Mouse (Mus musculus) embryonic fibroblast, embryonic 13.5 days (primary cell): ENCODE data around the gene Atp5h. TPM values are rescaled to one million over a fixed set of nuclear protein-coding genes. Genes with fewer than 3 reads are reported as not detected.

ENCODE experiments used
- H3K27ac ChIP-seq: 2 replicates; pipeline ENCODE4 v1.5.1; 2012; ENCODE audit warnings: low read length, control low read depth, inconsistent platforms; ENCODE audit not compliant: insufficient read depth
- H3K4me1 ChIP-seq: 2 replicates; pipeline ENCODE4 v1.6.1; 2011; ENCODE audit warnings: low read length; ENCODE audit not compliant: control insufficient read depth, insufficient read depth
- H3K4me3 ChIP-seq: 2 replicates; pipeline ENCODE4 v1.5.1; 2011; ENCODE audit warnings: mild to moderate bottlenecking, control low read depth, low read length; ENCODE audit not compliant: insufficient read depth
- CTCF ChIP-seq: IDR thresholded peaks from 2 replicates; pipeline ENCODE4 v1.5.1; 2011; ENCODE audit warnings: mild to moderate bottlenecking, control low read depth, low read length, moderate library complexity, borderline replicate concordance; ENCODE audit not compliant: insufficient read depth
- POLR2A ChIP-seq: IDR thresholded peaks from 2 replicates; pipeline ENCODE4 v1.6.1; 2011; ENCODE audit warnings: low read depth, mild to moderate bottlenecking, control low read depth, low read length, moderate library complexity
- polyA plus RNA-seq: library from polyadenylated mRNA; stranded (reverse); fragments of >200 nt; gene quantifications from 2 replicates; pipeline ENCODE4 v1.2.4, GENCODE M21; 2011; ENCODE audit warnings: low read depth; ENCODE audit not compliant: missing spikeins, insufficient read length

Gene Atp5h
- polyA plus RNA-seq, 1 experiment, result 405 TPM

DNA sequence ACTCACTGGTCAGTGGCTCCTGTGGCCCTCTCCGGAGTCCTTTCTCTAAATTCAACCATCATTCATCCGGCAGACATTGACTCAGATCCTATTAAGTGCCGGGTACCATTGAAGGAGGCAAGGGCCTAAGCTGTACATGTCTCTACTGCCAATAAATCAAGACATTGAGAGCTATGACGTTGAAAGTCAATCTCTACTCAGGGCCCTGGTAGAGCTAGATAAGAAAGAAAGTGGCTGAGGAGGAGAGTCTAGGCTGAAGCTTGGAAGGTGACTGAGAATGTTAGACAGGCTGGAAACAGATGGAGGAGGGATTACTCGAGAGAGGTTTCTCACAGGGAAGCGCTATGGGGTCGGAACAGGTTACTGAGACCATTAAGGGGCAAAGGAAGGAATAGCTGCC lies 49.4 kb downstream of the Atp5h start:
- TF ChIP-seq POLR2A, result no peak
- no peaks in the 10 kb centered on the region for H3K4me1 ChIP-seq
- no peak overlapping the region for H3K4me3 ChIP-seq
- H3K27ac ChIP-seq, result no peak overlapping the region

DNA sequence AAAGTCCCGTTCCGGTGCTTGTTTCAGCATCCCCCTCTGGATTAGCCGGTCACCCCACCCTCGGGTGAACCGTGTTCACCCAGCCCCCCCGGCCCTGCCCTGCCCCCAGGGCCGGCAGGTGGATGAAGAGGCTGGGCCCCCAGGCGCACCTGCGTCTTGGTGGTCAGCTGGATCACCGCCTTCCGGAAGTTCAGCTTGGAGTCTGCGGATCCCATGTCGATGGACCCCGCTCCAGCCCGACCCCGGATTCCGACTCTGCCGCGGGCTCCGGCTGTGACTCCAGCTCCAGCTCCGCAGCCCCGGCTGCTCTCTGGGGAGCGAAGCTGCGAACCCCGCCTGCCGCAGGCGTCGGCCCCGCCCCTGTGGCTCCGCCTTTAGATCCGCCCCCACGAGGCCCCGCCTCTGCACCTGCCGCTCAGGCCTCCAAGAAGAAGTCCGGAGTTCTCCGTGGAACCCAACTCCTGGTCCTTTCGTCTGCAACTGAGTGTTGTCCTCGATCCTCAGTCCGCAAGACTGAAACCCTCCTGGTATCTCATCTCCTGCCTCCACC lies 52.3 kb downstream of the Atp5h start, which contains the start of gene Hid1:
Gene Hid1, minus strand, starts transcription at position 362 of the 550 bp plus-strand sequence.
- Histone ChIP-seq H3K4me3 (peak within 1 kb of the TSS; percentile 48), H3K4me1 (no peaks in the 10 kb centered on the region), H3K27ac (no peak within 1 kb of the TSS)
- TF ChIP-seq POLR2A, result peak; percentile 41; the same call in 1 of the 2 replicates
- no peak for TF ChIP-seq CTCF

DNA sequence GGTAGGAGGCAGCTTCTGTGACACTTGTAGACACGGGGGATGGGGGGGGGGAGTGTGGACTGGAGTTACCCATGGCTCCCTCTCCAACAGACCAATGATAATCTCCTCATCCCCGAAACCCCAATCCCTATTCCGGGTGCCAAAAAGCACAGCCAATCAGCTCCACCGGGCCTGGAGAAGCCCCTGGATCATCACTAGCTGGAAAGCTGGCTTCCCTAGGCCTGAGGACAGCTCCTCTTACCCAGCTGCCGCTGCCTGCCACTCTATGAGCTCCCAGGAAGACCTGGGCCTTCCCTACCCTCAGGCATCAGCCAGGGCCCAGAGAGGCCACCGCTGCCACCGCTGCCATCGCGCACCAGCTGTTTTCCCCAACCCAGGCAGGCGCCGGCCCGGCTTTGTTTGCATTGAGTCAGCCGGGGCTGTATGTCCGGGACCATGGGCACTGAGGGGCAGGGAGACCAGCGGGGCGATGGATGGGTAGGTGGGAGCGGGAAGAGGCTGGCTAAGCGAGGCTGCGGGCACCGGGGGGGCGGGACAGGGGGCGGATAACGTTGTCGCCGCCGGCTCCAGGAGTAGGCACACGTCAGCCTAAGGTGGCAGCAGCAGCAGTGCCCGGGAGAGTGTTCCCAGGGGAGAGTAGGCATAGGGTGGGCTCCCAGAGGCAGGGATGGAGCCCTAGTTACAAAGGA lies 52.9 kb downstream of the Atp5h start:
- no peak overlapping the region for H3K27ac ChIP-seq
- H3K4me1 ChIP-seq, result no peaks in the 10 kb centered on the region

DNA sequence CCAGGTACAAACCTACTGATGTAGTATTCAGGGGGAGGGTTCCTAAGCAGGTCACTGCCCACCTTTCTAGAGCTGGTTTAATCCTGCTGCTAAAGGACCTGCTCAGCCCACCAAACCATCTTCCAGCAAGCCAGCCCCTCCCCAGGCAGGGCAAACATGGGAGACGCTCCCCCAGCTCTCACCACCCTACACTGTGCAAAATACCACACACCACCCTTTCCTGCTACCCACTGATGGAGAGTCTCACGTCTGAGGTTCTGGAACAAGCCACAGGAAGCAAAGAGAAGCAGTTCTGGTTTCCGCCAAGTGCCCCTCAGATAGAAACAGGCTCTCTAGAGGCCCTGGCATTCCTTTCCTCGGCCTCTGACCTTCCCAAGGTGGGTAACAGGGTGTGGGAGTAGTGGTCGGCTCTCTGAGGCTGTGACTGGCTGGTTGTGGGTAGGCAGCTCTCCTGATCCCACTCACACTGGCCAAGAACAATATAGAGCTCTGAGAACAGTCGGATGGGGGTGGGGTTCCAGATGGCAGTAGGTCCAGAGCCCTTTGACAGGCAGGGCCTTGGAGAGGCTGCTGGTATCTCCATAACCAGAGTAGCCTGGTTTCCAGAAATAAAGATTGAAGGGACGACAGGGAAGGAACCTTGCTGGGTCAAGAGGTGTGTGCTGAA lies 53.6 kb downstream of the Atp5h start:
- TF ChIP-seq CTCF, result no peak
- no peak for TF ChIP-seq POLR2A
- H3K4me1 ChIP-seq, result no peaks in the 10 kb centered on the region
- no peak overlapping the region for H3K27ac ChIP-seq
- no peak overlapping the region for H3K4me3 ChIP-seq

More for the DNA sequence above, 52.9 kb downstream of the Atp5h start:
- H3K4me3 ChIP-seq, result peak overlapping the region; percentile 48
- TF ChIP-seq POLR2A (no peak), CTCF (no peak)

Other genes starting within 250 kb of the Atp5h start
- gene Tmem104, start 232.5 kb downstream of the Atp5h start, polyA plus RNA-seq, result 11.6 and 13.3 TPM in 2 replicates
- gene Nat9, start 232.1 kb downstream of the Atp5h start, polyA plus RNA-seq, result 13.3 and 20.7 TPM in 2 replicates
- not detected in 2 replicates for gene Grin2c, start 152.7 kb downstream of the Atp5h start, polyA plus RNA-seq
- 4.1 and 6.4 TPM in 2 replicates for gene Fdxr, start 142.9 kb downstream of the Atp5h start, polyA plus RNA-seq
- gene Fads6, start 122.3 kb downstream of the Atp5h start, polyA plus RNA-seq, result 0.15 TPM in 1 of 2 replicates, not detected in the other
- gene Otop2, start 112.8 kb downstream of the Atp5h start, polyA plus RNA-seq, result not detected in 2 replicates
- 0.15 TPM in 1 of 2 replicates, not detected in the other for gene Ush1g, start 97.9 kb downstream of the Atp5h start, polyA plus RNA-seq
- gene Otop3, start 85.2 kb downstream of the Atp5h start, polyA plus RNA-seq, result not detected in 2 replicates
- gene Hid1, start 52.2 kb downstream of the Atp5h start, polyA plus RNA-seq, result 3.2 and 5.9 TPM in 2 replicates
- 24.2 and 29.5 TPM in 2 replicates for gene Cdr2l, start 38.0 kb downstream of the Atp5h start, polyA plus RNA-seq
- 35.3 and 46.6 TPM in 2 replicates for gene Mrpl58, start 16.2 kb downstream of the Atp5h start, polyA plus RNA-seq
- gene Kctd2, start 166 bp upstream of the Atp5h start, polyA plus RNA-seq, result 15.9 and 18.2 TPM in 2 replicates
- gene Trim80, start 20.6 kb upstream of the Atp5h start, polyA plus RNA-seq, result not detected in 2 replicates
- gene Slc16a5, start 42.5 kb upstream of the Atp5h start, polyA plus RNA-seq, result not detected in 2 replicates
- 7.1 and 8.2 TPM in 2 replicates for gene Armc7, start 55.7 kb upstream of the Atp5h start, polyA plus RNA-seq
- 54.2 and 76.2 TPM in 2 replicates for gene Nt5c, start 71.9 kb upstream of the Atp5h start, polyA plus RNA-seq
- 141 and 164 TPM in 2 replicates for gene Jpt1, start 94.4 kb upstream of the Atp5h start, polyA plus RNA-seq
- gene Sumo2, start 116.3 kb upstream of the Atp5h start, polyA plus RNA-seq, result 408 and 505 TPM in 2 replicates
- 68.0 and 81.1 TPM in 2 replicates for gene Nup85, start 144.5 kb upstream of the Atp5h start, polyA plus RNA-seq
- gene Mrps7, start 184.0 kb upstream of the Atp5h start, polyA plus RNA-seq, result 31.0 and 36.5 TPM in 2 replicates
- gene Gga3, start 184.1 kb upstream of the Atp5h start, polyA plus RNA-seq, result 17.0 and 30.3 TPM in 2 replicates
- gene Mif4gd, start 193.0 kb upstream of the Atp5h start, polyA plus RNA-seq, result 22.3 and 26.6 TPM in 2 replicates
- 13.6 and 14.0 TPM in 2 replicates for gene Slc25a19, start 208.3 kb upstream of the Atp5h start, polyA plus RNA-seq